Mouse (Mus musculus) left cerebral cortex, postnatal 36 days (tissue): ENCODE measurements around the gene Gm21969. TPM values are rescaled to one million over a fixed set of nuclear protein-coding genes. Genes with fewer than 3 reads are reported as not detected.
A peak's percentile ranks its signal among the peaks of the same experiment; 100 is the strongest.

Experiments
- DNase-seq, 2 experiments: peaks; one replicate each; pipeline ENCODE4 v3.0.0; 2021 to 2022; ENCODE audit warnings: low spot score in 2 of 2, mixed read lengths in 1 of 2
- intact Hi-C: fragments of 180-260 bp; cut with DNase I; formaldehyde crosslinking; loops from one replicate; pipeline ENCODE4 v1.15.1; 2025
- total RNA-seq, 2 experiments: library from RNA; stranded (reverse); gene quantifications; 2 replicates each; pipeline ENCODE4 v1.2.3; 2021

Gene Gm21969
- total RNA-seq, 2 experiments from 2014 or later: not detected

- intact Hi-C loops: loop anchor here (2.0 to 5.0 kb wide), 3 partner anchors 26 to 144 kb away; no protein-coding TSS in a partner anchor
- DNase-seq: no peak
Observed at GRCm38 (mm10) chr4:139610954-139611353, 8.0 kb downstream of the Gm21969 start.

GRCm38 (mm10) chr4:139611542-139611953, 8.6 kb downstream of the Gm21969 start:
- intact Hi-C loops: loop anchor here (2.0 to 5.0 kb wide), 3 partner anchors 25 to 144 kb away; no protein-coding TSS in a partner anchor

GRCm38 (mm10) chr4:139614524-139615260, 11.7 kb downstream of the Gm21969 start:
- no peak for DNase-seq
- intact Hi-C loops: loop anchor here (5.0 kb wide), 2 partner anchors 37 to 147 kb away; no protein-coding TSS in a partner anchor

More at GRCm38 (mm10) chr4:139611542-139611953, 8.6 kb downstream of the Gm21969 start:
- DNase-seq: peak; percentile 63 to 74

- DNase-seq: no peak
- intact Hi-C loops: no loop called here
Observed at GRCm38 (mm10) chr4:139616276-139617000, 13.5 kb downstream of the Gm21969 start.

GRCm38 (mm10) chr4:139617001-139617364, 14.0 kb downstream of the Gm21969 start:
- no peak for DNase-seq
- intact Hi-C loops: no loop called here

- intact Hi-C loops: no loop called here
- no peak for DNase-seq
Observed at GRCm38 (mm10) chr4:139619765-139620164, 16.8 kb downstream of the Gm21969 start.

GRCm38 (mm10) chr4:139622373-139623282, 19.6 kb downstream of the Gm21969 start, which contains the start of gene Aldh4a1:
Aldh4a1 (plus strand) TSS chr4:139622866.
- intact Hi-C loops: no loop called here
- DNase-seq: peak; percentile 88 to 90

GRCm38 (mm10) chr4:139623434-139624115, 20.6 kb downstream of the Gm21969 start:
- intact Hi-C loops: no loop called here
- no peak for DNase-seq

- intact Hi-C loops: no loop called here
- no peak for DNase-seq
Observed at GRCm38 (mm10) chr4:139624116-139624489, 21.1 kb downstream of the Gm21969 start.

GRCm38 (mm10) chr4:139624706-139625105, 21.7 kb downstream of the Gm21969 start:
- no peak for DNase-seq
- intact Hi-C loops: no loop called here

- intact Hi-C loops: no loop called here
- no peak for DNase-seq
Observed at GRCm38 (mm10) chr4:139627361-139627760, 24.4 kb downstream of the Gm21969 start.

GRCm38 (mm10) chr4:139630171-139630570, 27.2 kb downstream of the Gm21969 start:
- intact Hi-C loops: no loop called here
- no peak for DNase-seq

- no peak for DNase-seq
- intact Hi-C loops: no loop called here
Observed at GRCm38 (mm10) chr4:139631141-139631540, 28.2 kb downstream of the Gm21969 start.

GRCm38 (mm10) chr4:139631569-139632253, 28.7 kb downstream of the Gm21969 start:
- intact Hi-C loops: no loop called here
- no peak for DNase-seq

- no peak for DNase-seq
- intact Hi-C loops: no loop called here
Observed at GRCm38 (mm10) chr4:139632254-139632580, 29.2 kb downstream of the Gm21969 start.

GRCm38 (mm10) chr4:139636373-139636772, 33.4 kb downstream of the Gm21969 start:
- intact Hi-C loops: loop anchor here (2.0 kb wide), 2 partner anchors 26 to 166 kb away; no protein-coding TSS in a partner anchor
- peak; percentile 59 to 62 for DNase-seq

GRCm38 (mm10) chr4:139637847-139638246, 34.9 kb downstream of the Gm21969 start:
- no peak for DNase-seq
- intact Hi-C loops: loop anchor here (2.0 kb wide), 2 partner anchors 27 to 167 kb away; no protein-coding TSS in a partner anchor

- DNase-seq: no peak
- intact Hi-C loops: no loop called here
Observed at GRCm38 (mm10) chr4:139638356-139638755, 35.4 kb downstream of the Gm21969 start.

- intact Hi-C loops: no loop called here
- DNase-seq: no peak
Observed at GRCm38 (mm10) chr4:139639801-139640200, 36.8 kb downstream of the Gm21969 start.
